Mouse (Mus musculus) ES-E14 (cell line): Measurements from ENCODE around the gene Ddx28.

Experiments used
- CHD2 ChIP-seq: IDR thresholded peaks from 2 replicates; pipeline ENCODE4 v1.6.1; 2014; ENCODE audit warnings: mild to moderate bottlenecking, low read depth, low read length, inconsistent platforms
- HCFC1 ChIP-seq: IDR thresholded peaks from 2 replicates; pipeline ENCODE4 v1.6.1; 2012; ENCODE audit warnings: low read length, inconsistent platforms, borderline replicate concordance; ENCODE audit not compliant: insufficient read depth
- MAFK ChIP-seq: IDR thresholded peaks from 2 replicates; pipeline ENCODE4 v1.6.1; 2014; ENCODE audit warnings: mild to moderate bottlenecking, low read depth, low read length, inconsistent platforms; ENCODE audit not compliant: insufficient read depth
- ZC3H11A ChIP-seq: IDR thresholded peaks from 2 replicates; pipeline ENCODE4 v1.6.1; 2012; ENCODE audit warnings: low read depth, mild to moderate bottlenecking, inconsistent platforms, low read length, borderline replicate concordance
- ZNF384 ChIP-seq: IDR thresholded peaks from 2 replicates; pipeline ENCODE4 v1.6.1; 2012; ENCODE audit warnings: low read depth, low read length, inconsistent platforms

GRCm38 (mm10) chr8:105998971-105999370 is 12.7 kb downstream of the Ddx28 start:
- no peak for TF ChIP-seq ZNF384
- TF ChIP-seq ZC3H11A = no peak
- no peak for TF ChIP-seq MAFK
- TF ChIP-seq HCFC1 = no peak
- TF ChIP-seq CHD2 = no peak
